Comparison of ENCODE assay signal across 23 mouse cellular contexts in genomic region chr5:128903120-128903519, GRCm38 (mm10). TPM values are rescaled to one million over a fixed set of nuclear protein-coding genes. Genes with fewer than 3 reads are reported as not detected.
DNase-seq lines count a peak whose midpoint lies in the region; ATAC-seq and TF ChIP-seq lines count a peak whose summit lies in the region.
"Had no signal": no experiment of that assay in that cellular context is flagged by ENCODE, and none has a peak within 500 bp of the region (broad histone marks: within the 10 kb centered on the region; RNA-seq: fewer than 3 reads in every experiment).

No protein-coding gene starts in this region.

- no peak overlapping the region for H3K27ac ChIP-seq in forebrain, postnatal 0 days (ENCODE audit: low read depth, low read length)
- H3K27ac ChIP-seq in forebrain, embryonic 12.5 days, result no peak overlapping the region; the same call in 1 of the 2 replicates
- H3K27ac ChIP-seq in midbrain, embryonic 11.5 days (ENCODE audit: low read depth, low read length), result no peak overlapping the region
- no peak overlapping the region for H3K27ac ChIP-seq in midbrain, embryonic 10.5 days (replicated peaks)
- peak overlapping the region; percentile 60 for H3K27ac ChIP-seq in midbrain, embryonic 15.5 days
- H3K27ac ChIP-seq: embryonic facial prominence, embryonic 15.5 days; limb, embryonic 12.5 days had no signal

- H3K4me1 ChIP-seq in forebrain, postnatal 0 days (ENCODE audit: insufficient read depth), result no peaks in the 10 kb centered on the region
- H3K4me1 ChIP-seq in forebrain, embryonic 12.5 days, result peaks cover 20% of the 10 kb centered on the region
- H3K4me1 ChIP-seq in midbrain, embryonic 11.5 days (ENCODE audit: control insufficient read depth, insufficient read depth, low read length), result peaks cover 7% of the 10 kb centered on the region
- H3K4me1 ChIP-seq in midbrain, embryonic 10.5 days, result peaks cover 28% of the 10 kb centered on the region
- H3K4me1 ChIP-seq in midbrain, embryonic 15.5 days, result peaks cover 25% of the 10 kb centered on the region
- H3K4me1 ChIP-seq: embryonic facial prominence, embryonic 15.5 days had no signal

- WGBS in forebrain, postnatal 0 days, result 32% methylated on average over 12 of the region's 12 CpGs
- WGBS in forebrain, embryonic 12.5 days, result 59% methylated on average over 12 of the region's 12 CpGs
- 79% methylated on average over 12 of the region's 12 CpGs for WGBS in midbrain, embryonic 11.5 days
- WGBS in midbrain, embryonic 10.5 days, result 74% methylated on average over 12 of the region's 12 CpGs
- WGBS in midbrain, embryonic 15.5 days, result 42% methylated on average over 12 of the region's 12 CpGs

- ATAC-seq in forebrain, postnatal 0 days, result peak; percentile 54
- ATAC-seq in forebrain, embryonic 12.5 days (ENCODE audit: low FRiP score), result no peak
- peak; percentile 42; the same call in 1 of the 2 replicates for ATAC-seq in midbrain, embryonic 11.5 days (ENCODE audit: low FRiP score)
- ATAC-seq in midbrain, embryonic 15.5 days (replicated peaks), result peak; percentile 72
- no peak for ATAC-seq in inflammation-experienced regulatory T-cells, adult 6 months
- ATAC-seq: forebrain, embryonic 16.5 days; liver, postnatal 0 days; lung, postnatal 0 days had no signal

- no peak overlapping the region for H3K4me3 ChIP-seq in forebrain, postnatal 0 days (ENCODE audit: low read depth, low read length)
- no peak overlapping the region for H3K4me3 ChIP-seq in forebrain, embryonic 12.5 days (replicated peaks)
- H3K4me3 ChIP-seq in midbrain, embryonic 11.5 days (ENCODE audit: low read depth, low read length), result no peak overlapping the region
- H3K4me3 ChIP-seq in midbrain, embryonic 10.5 days, result no peak overlapping the region
- no peak overlapping the region for H3K4me3 ChIP-seq in midbrain, embryonic 15.5 days
- H3K4me3 ChIP-seq: embryonic facial prominence, embryonic 15.5 days; limb, embryonic 12.5 days had no signal

- H3K36me3 ChIP-seq in forebrain, postnatal 0 days (ENCODE audit: insufficient read depth), result no peaks in the 10 kb centered on the region
- no peaks in the 10 kb centered on the region for H3K36me3 ChIP-seq in forebrain, embryonic 12.5 days (replicated peaks)
- no peaks in the 10 kb centered on the region for H3K36me3 ChIP-seq in midbrain, embryonic 11.5 days (ENCODE audit: control insufficient read depth, insufficient read depth, low read length)
- no peaks in the 10 kb centered on the region for H3K36me3 ChIP-seq in midbrain, embryonic 10.5 days
- no peaks in the 10 kb centered on the region for H3K36me3 ChIP-seq in midbrain, embryonic 15.5 days (replicated peaks)
- H3K36me3 ChIP-seq: embryonic facial prominence, embryonic 15.5 days; limb, embryonic 12.5 days had no signal

- H3K9me3 ChIP-seq in forebrain, postnatal 0 days (ENCODE audit: low read length), result no peaks in the 10 kb centered on the region
- H3K9me3 ChIP-seq in forebrain, embryonic 12.5 days, result no peaks in the 10 kb centered on the region
- no peaks in the 10 kb centered on the region for H3K9me3 ChIP-seq in midbrain, embryonic 11.5 days (ENCODE audit: control insufficient read depth, low read length)
- no peaks in the 10 kb centered on the region for H3K9me3 ChIP-seq in midbrain, embryonic 10.5 days (replicated peaks)
- H3K9me3 ChIP-seq in midbrain, embryonic 15.5 days, result 0 out of 2 replicates have a peak, but pooled peaks cover 3% of the 10 kb centered on the region
- H3K9me3 ChIP-seq: embryonic facial prominence, embryonic 15.5 days; limb, embryonic 12.5 days had no signal

- H3K4me2 ChIP-seq in forebrain, postnatal 0 days (ENCODE audit: low read depth), result no peak overlapping the region
- no peak overlapping the region for H3K4me2 ChIP-seq in forebrain, embryonic 12.5 days
- no peak overlapping the region for H3K4me2 ChIP-seq in midbrain, embryonic 11.5 days
- H3K4me2 ChIP-seq in midbrain, embryonic 15.5 days, result no peak overlapping the region
- H3K4me2 ChIP-seq: embryonic facial prominence, embryonic 15.5 days; limb, embryonic 12.5 days; liver, embryonic 11.5 days had no signal

- peak; percentile 21 for DNase-seq in forebrain, postnatal 0 days
- no peak for DNase-seq in midbrain, embryonic 11.5 days (ENCODE audit: low spot score, missing footprints)
- no peak for DNase-seq in midbrain, embryonic 10.5 days (ENCODE audit: low spot score)
- peak; percentile 34 for DNase-seq in retina, embryonic 14.5 days (ENCODE audit: low spot score)
- no peak for DNase-seq in gastrocnemius, postnatal 4 days (ENCODE audit: low spot score in 2 of 2)
- DNase-seq: adrenal gland, postnatal 10 days; cerebellum, adult 8-10 months; gastrocnemius, postnatal 25 days; kidney, adult 11 months; kidney, postnatal 14 days; layer of hippocampus, postnatal 36 days; liver, postnatal 0 days; thymus, adult 18-20 months; thymus, postnatal 36 days had no signal

- TF ChIP-seq CTCF in forebrain, postnatal 0 days (IDR thresholded peaks at IDR 0.05; ENCODE audit: low read depth), result no peak

- H3K9ac ChIP-seq in forebrain, postnatal 0 days, result no peak overlapping the region
- H3K9ac ChIP-seq in forebrain, embryonic 12.5 days, result no peak overlapping the region
- no peak overlapping the region for H3K9ac ChIP-seq in midbrain, embryonic 11.5 days (ENCODE audit: low read length)
- no peak overlapping the region for H3K9ac ChIP-seq in midbrain, embryonic 15.5 days
- H3K9ac ChIP-seq: embryonic facial prominence, embryonic 15.5 days; limb, embryonic 12.5 days; liver, postnatal 0 days had no signal

- no peaks in the 10 kb centered on the region for H3K27me3 ChIP-seq in forebrain, postnatal 0 days (ENCODE audit: insufficient read depth, low read length)
- H3K27me3 ChIP-seq in forebrain, embryonic 12.5 days, result no peaks in the 10 kb centered on the region
- H3K27me3 ChIP-seq in midbrain, embryonic 11.5 days (ENCODE audit: control insufficient read depth, insufficient read depth, low read length), result no peaks in the 10 kb centered on the region
- no peaks in the 10 kb centered on the region for H3K27me3 ChIP-seq in midbrain, embryonic 10.5 days (ENCODE audit: low read depth, poor library complexity, severe bottlenecking)
- H3K27me3 ChIP-seq in midbrain, embryonic 15.5 days (replicated peaks), result no peaks in the 10 kb centered on the region
- H3K27me3 ChIP-seq: embryonic facial prominence, embryonic 15.5 days; limb, embryonic 12.5 days had no signal

RNA-seq across cellular contexts. Expression of gene Rimbp2, which starts 50.2 kb away (rescaled TPM):
- 18.8 and 25.6 TPM in 2 replicates for total RNA-seq in forebrain, postnatal 0 days (2014; rRNA removed)
- polyA plus RNA-seq in forebrain, postnatal 0 days (2015; fragmentation: Nextera tagmentation; extraction: Ambion mirVana), result 3.9 and 4.6 TPM in 2 replicates
- polyA plus RNA-seq in forebrain, embryonic 12.5 days (2016; fragmentation: Nextera tagmentation; extraction: Ambion mirVana), result 1.00 and 1.3 TPM in 2 replicates
- polyA plus RNA-seq in midbrain, embryonic 11.5 days (2014; fragmentation: Nextera tagmentation; extraction: Ambion mirVana), result 1.5 and 1.6 TPM in 2 replicates
- 0.42 and 0.76 TPM in 2 replicates for polyA plus RNA-seq in midbrain, embryonic 10.5 days (2016; fragmentation: Nextera tagmentation; extraction: Ambion mirVana)
- polyA plus RNA-seq in midbrain, embryonic 15.5 days (2015; fragmentation: Nextera tagmentation; extraction: Ambion mirVana), result 6.2 and 6.8 TPM in 2 replicates
- total RNA-seq in gastrocnemius, postnatal 4 days (2021), result under 1 TPM; 0.20 to 0.21 TPM
- not detected for polyA plus RNA-seq in inflammation-experienced regulatory T-cells, adult 6 months (2017; shearing (Covaris generic))
- total RNA-seq: gastrocnemius, postnatal 25 days; monocyte, adult 5-6 weeks had no signal
- polyA plus RNA-seq: liver, postnatal 0 days; lung, postnatal 0 days had no signal

Comparison
In these comparisons a context has a peak if more than half of its experiments do, and no peak if none do; other contexts are left out.
1. ATAC-seq: peak in forebrain, postnatal 0 days (single experiment), midbrain, embryonic 11.5 days (single experiment) and midbrain, embryonic 15.5 days (single experiment); none in forebrain, embryonic 12.5 days (single experiment) and inflammation-experienced regulatory T-cells, adult 6 months (single experiment).
2. DNase-seq: peak in forebrain, postnatal 0 days (single experiment) and retina, embryonic 14.5 days (single experiment); none in midbrain, embryonic 11.5 days (single experiment), midbrain, embryonic 10.5 days (single experiment) and gastrocnemius, postnatal 4 days (0 of 2).